Mouse (Mus musculus): ENCODE measurements around the gene Dmgdh. TPM values are rescaled to one million over a fixed set of nuclear protein-coding genes. Genes with fewer than 3 reads are reported as not detected.

Gene Dmgdh
- total RNA-seq (2022), result 1 to 10 TPM in 1 of 4 experiments, under 1 TPM in 3; 0.42 to 1.3 (median 0.51) TPM

DNA sequence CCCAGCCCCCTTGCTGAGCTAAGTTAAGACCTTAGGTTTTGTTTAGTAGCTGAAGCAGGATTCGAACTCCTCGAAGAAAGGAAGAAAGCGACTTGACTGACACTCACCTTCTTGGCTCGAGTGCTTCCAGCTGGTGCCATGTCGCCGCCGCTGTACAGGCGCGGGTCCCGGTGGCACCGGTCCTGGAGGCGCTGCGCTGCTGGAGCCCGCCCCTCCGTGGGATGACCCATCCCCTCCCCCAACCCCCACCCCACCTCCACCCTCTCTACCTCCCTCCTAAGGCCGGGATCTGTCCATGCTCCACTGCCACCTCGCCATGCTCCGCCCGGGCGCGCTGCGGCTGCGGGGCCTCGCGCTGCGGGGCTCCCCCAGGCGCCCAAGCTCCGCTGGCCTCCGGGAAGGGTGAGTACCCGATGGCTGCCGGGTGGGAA lies at the start of gene Dmgdh, which contains the start of gene Bhmt2:
Gene Dmgdh, plus strand, starts transcription at position 303 of the 431 bp plus-strand sequence.
Gene Bhmt2, minus strand, starts transcription at position 172 of the 431 bp plus-strand sequence.
- no peak for DNase-seq (ENCODE audit: low spot score in 2 of 2)

DNA sequence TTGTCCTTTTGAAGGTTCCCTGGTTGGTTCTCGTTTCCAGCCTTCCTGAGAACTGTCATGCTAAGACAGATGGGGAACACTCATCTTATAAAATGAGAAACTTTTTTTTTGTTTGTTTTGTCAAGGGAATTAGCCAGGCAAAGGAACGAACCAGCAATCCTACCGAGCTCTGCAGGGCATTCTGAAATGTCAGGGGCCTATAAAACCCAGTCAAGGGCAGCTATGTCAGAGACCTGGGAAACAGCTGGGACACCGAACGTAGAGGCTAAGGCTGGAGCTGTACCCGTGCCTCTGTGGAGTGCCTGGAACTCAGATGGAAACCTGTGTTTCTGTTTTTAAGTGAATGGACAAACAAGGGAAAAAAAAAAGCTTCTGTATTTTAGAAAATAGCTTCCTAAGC lies 45.4 kb upstream of the Dmgdh start:
- DNase-seq (ENCODE audit: low spot score in 2 of 2), result no peak

DNA sequence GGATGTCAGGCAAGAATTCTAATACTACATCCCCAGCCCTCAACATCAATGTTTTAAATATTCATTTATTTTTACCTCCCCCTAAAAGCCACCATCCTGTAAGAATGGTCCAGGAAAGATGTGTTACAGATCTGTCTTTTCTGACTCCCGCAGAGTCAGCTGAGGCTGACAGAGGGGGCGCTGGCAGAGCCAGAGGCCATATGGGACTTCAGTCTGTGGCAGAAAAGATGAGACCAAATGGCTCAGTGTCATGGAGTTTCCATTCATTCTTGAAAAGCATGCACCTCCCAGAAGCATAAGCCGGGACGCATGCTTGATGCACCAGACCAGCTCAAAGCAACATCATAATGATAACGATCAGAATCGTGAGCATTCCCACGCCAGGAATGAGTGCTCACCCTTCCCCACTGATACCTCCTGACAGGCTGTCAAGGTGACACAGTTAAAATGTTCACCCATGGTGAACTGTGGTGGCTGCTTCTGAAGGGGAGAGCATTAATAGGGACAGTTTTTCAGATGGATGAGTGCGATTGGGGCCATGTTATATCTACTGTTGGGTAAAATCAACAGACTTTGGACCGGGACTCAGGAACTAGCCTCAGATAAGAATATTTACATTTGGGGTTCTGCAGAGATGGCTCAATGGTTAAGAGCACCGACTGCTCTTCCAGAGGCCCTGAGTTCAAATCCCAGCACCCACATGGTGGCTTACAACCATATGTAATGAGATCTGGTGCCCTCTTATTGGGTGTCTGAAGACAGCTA lies 43.1 kb upstream of the Dmgdh start:
- no peak for DNase-seq (ENCODE audit: low spot score in 2 of 2)

DNA sequence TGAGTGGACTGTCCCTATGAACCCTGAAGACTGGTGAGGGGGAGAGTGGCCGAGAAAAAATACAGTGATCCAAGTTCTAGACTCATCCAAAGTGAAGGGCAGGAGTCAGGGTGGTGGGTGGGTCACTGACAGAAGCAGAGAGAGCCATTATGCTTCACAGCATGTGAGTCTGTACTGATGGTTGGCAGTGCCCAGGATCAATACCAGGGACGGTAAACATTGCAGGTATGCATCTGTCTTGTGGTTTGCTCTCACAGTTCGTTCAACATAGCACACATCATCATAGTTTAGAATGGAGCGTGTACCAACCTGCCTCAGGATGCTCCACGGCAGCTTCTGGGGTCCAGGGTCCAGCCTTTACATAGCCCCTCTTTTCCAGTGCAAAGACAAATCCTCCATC lies 41.3 kb upstream of the Dmgdh start:
- no peak for DNase-seq (ENCODE audit: low spot score in 2 of 2)

DNA sequence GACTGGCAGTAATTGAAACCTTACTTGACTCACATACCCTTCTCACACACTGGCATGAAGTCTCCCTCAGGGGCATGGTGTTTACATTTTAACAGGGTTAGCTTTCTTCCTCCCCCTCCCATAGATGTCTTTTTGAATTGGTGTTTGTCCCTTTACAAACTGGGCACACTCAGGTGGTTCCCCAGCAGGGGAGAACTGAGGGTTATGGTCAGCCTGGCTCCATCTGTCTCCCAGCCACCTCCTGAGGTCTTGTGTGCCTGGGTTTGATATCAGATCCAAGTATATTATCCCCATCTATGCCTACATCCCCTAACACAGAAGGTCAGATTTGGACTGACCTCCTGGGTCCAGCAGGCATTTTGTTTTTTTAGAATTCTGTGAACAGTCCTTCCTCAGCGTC lies 37.7 kb upstream of the Dmgdh start:
- no peak for DNase-seq (ENCODE audit: low spot score in 2 of 2)

DNA sequence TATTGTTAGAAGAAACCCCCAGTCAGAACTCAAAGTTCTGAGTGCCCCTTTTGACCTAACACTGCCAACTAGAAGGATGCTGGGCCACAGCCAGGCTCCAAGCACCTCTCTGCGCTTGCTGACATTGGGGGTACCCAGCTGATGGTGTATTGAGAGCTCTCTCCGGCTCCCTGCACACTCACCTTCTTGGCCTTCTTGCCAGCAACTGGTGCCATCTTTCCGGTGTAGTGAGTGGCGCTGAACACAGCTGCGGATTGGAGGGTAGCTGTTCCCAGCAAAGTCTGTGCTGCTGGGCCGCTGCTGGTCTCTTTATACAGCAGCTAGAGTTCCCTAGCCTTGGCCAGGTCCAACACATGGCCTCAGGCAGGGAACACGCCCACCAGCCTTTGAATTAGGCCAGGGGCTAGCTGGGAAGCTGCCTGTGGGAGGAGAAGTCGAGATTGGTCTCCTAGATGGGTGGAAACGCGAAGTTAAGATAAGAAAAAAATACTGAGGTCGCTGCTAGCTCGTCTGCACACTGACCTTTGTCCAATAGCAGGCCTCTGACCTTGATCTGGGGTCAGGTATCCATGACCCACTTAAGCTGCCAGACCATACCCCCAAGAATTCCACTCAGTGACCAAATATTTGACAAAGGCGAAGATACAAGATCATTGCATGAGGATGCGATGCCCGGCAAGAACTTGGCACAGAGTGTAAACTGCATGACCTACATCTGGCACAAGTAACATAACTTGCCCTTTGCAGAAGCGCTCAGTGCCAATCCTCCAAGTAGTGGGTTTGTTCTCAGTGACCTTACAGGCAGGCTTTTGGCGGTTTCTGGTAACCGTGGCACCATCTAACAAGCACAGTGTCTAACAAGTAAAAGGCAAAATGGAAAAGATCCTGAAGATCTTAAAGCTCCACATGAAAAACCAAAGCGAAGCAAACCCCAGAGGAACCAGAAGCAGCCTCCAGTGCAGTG lies 36.7 kb upstream of the Dmgdh start, which contains the start of gene Bhmt:
Gene Bhmt, minus strand, starts transcription at position 680 of the 964 bp plus-strand sequence.
- no peak for DNase-seq (ENCODE audit: low spot score in 2 of 2)

DNA sequence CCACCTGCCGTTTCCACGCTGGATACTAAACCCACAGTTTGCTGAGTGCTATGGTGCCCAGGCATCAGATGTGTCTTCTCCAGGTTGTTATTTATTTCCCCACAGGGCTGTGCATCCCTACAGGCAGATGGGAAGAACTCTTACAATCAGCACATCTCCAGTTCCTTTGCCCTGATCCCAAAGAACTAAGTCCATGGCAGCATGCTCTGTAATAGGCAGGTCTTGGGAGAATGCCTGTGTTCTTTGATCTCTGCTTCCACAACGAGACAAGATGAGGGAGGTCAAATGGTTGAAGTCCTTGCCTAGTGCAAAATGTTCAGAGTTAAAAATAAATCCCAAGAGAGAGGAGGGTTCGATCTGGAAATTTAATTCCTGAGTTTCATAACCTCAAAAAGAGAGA lies 34.6 kb upstream of the Dmgdh start:
- no peak for DNase-seq (ENCODE audit: low spot score in 2 of 2)

DNA sequence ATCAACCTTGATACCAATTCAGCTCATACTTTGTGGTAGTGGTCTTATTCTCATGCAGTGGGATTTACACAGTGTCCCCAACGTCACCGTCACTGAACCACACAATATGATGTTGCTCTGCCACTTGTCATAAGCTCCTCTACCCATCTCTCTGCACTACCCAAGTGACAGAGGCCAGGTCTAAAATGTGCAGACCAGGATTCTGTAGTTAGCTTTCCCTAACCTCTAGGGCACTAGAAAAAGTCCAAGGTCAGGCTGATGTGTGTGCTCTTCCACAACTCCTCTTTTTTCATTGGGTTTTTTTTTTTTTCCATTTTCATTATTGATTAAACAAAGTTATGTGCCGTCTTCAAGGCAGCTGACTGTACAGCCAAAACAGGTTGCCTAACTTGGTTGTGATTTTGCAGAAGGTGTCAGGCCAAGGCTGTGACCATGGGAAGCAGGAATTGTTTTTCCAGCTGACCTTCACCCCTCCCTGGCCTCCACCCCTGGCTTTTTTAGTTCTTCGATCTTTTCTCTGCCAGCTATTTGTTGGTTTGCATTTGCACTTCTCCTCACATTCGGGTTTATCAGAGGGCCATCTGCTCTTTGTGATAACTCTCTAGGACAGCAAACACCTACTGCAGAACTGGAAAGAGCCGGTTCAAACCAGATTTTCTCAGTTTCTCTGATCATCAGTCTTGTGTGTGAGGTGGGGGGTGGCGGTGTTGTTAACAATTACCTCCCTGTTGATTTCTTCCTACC lies 25.7 kb upstream of the Dmgdh start:
- DNase-seq (ENCODE audit: low spot score in 2 of 2), result no peak

DNA sequence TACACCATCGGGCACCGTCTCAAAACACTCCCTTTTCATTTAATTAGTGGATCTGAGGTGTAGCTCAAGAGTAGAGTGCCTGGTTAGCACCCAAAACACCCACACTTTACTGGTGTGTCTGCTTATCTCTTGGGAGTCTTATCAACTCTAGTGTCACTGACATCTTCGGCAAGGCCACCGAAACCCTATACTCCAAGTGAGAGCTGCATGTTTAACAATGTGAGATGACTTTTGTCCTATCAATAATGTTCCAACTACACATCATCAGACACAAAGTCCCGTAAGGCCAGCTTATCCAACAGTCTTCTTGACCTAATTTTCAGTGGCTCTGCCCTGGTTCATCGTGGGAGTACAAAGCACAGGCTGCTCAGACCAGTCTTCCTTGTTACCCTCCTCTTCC lies 20.9 kb upstream of the Dmgdh start:
- no peak for DNase-seq (ENCODE audit: low spot score in 2 of 2)

DNA sequence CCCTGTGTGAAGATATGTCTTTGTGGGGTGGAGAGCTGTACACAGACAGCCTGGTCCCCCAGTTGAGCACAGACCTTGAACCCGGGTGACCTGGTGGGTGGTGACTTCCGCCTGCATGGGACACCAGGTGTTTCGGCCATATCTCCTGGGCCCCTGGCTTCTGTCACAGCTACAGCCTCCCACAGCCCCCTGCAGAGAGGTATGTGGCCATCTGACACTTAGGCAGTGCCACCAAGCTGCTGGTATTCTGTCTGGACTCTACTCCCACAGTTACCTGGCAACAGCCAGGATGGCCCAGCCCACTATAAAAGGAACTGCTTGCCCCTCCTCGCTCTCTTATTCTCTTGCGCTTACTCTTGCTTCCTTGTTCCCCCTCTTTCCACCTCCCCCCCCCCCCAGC lies 16.3 kb upstream of the Dmgdh start:
- no peak for DNase-seq (ENCODE audit: low spot score in 2 of 2)

DNA sequence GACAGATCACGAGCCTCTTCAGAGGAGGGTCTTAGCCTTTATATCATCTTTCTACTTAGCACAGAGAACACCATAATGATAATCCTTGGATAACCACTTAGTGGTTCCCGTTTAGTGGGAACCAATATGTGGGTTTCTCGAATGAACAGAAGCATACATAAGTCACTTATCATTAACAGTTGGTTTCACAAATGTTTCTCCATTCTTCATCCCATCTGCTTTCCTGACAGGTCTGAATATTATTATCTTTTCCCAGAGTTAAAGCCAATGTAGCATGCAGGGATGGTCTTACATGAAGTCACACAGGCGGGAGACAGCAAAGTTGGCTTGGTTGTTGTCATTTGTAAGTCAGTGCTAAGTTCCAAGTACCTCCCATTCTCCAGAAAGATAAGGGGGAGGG lies 6.6 kb upstream of the Dmgdh start:
- DNase-seq (ENCODE audit: low spot score in 2 of 2), result no peak

DNA sequence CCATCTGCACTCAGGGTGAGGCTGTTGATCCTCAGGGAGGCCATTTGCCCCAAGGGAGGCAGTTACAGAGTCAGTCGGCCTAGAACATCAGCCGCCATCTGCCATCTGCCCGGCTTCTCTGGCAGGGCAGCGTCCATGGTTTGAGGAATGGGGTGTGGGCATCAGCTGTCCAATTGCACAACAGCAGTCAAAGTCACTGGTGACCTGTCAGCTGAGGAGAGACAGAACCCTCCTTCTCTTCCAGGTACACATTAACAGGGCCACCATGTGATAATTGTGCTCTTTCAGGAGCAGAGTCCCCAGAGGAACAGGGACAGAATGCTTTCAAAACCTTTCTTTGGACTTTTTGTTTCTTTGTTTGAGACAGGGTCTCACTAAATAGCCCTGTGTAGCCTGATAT lies 1.9 kb upstream of the Dmgdh start:
- DNase-seq (ENCODE audit: low spot score in 2 of 2), result no peak

DNA sequence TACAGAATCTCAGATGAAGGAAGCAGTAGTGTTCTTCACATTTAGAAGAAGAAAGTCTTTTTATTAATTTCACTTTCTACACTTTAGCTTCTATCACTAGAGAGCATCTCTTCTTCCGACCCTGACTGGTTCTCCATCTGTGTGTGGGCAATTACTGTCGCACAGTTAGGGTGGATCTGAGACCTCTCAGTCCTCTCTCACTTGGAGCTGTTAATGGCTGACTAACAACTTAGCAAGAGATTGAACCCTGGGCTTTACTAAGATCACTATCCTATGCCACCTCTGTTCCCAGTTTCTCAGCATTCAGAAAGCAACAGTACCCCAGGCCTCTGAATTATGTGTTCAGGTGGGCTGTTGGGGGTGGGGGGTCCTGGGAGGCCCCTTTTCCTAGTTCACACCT lies 937 bp upstream of the Dmgdh start:
- no peak for DNase-seq (ENCODE audit: low spot score in 2 of 2)

DNA sequence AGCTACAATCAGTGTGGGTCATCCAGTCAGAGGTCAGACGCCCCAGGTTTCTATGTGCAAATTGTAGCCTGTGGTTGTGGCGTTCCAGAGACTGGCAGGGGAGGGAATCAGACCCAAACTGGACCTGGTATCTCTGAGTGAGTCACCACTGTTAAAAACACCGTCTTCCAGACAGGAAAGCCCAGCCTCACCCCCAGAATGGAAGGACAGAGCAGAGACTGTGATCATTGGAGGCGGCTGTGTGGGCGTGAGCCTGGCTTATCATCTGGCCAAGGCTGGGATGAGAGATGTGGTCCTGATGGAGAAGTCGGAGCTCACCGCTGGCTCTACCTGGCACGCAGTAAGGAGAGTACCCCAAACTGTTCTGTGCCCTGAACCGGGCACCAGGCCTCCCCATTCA lies 2.6 kb downstream of the Dmgdh start:
- DNase-seq (ENCODE audit: low spot score in 2 of 2), result peak; percentile 2 to 35

DNA sequence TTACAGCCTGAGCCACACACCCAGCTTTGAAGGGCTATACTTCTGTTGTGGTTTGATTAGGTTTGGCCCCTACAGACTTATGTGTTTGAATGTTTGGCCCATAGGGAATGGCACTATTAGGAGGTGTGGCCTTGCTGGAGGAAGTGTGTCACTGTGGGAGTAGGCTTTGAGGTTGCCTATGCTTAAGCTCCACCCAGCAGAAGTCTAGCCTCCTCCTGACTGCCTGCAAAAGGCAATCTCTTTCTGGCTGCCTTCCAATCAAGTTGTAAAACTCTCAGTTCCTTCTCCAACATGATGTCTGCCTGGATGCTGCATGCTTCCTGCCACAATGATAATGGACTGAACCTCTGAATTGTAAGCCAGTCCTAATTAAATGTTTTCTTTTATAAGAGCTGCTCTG lies 9.1 kb downstream of the Dmgdh start:
- DNase-seq (ENCODE audit: low spot score in 2 of 2), result no peak

DNA sequence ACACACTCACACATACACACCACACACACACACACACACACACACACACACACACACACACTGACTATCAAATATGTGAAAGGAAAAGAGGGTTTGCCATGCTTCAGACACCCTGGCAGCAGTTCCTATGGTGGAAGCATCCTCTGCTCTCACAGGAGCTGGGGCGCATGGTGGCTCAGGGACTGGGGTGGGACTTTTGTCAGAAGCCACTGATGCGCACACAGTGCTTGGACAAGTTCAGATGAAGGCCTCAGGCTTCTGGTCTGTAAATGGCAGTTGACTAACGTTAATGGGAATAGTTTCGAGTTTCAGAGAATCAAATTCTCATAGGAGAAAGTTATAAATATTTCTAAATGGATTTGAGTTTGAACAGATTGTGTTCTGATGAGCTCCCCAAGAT lies 11.0 kb downstream of the Dmgdh start:
- no peak for DNase-seq (ENCODE audit: low spot score in 2 of 2)

DNA sequence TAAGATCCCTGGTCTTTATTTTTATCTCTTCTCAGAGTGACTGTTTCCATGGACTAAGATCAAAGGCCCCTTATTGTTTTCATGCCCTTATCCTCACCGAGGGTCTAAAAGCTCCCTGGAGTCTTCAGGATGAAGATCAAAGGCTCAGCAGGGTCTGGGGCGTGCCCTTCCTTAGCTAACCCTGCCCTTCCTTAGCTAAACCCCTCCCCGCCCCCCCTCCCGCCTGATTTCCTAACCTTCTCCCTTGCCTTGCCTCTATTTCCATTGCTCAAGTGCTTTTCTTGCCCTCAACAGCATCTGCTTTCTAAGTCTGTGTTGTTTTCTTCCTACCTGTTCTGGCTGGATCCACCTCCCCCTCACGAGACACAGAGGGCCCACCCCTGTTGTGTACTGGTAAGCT lies 13.1 kb downstream of the Dmgdh start:
- DNase-seq (ENCODE audit: low spot score in 2 of 2), result no peak

DNA sequence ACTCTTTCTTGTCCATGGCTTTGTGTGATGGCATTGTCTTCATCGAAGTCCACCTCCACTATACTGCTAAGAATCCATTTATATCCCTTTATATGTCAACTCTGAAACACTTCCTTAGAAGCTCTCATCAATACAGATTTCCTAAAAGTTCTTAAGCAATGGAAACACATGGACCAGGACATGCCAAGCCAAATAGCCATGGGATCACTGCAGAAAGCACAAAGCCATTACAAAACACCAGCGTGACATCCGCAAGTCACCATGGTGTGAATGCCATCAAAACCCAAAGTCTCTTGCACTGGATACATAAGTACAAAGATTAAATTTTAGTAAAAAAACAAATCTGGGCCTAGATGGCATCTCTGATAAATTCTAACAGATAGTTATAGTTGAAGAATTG lies 15.3 kb downstream of the Dmgdh start:
- no peak for DNase-seq (ENCODE audit: low spot score in 2 of 2)

DNA sequence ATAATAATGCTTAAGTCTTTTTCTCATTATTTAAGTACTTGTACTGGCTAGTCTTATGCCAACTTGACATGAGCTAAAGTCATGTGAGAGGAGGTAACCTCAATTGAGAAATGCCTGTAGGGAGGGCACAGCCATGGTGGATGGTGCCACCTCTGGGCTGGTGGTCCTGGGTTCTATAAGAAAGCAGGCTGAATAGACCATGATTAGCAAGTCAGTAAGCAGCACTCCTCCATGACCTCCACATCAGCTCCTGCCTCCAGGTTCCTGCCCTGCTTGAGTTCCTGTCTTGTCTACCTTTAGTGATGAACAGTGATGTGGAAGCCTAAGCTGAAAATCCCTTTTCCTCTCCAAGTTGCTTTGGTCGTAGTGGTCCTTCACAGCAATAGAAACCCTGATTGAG lies 16.6 kb downstream of the Dmgdh start:
- no peak for DNase-seq (ENCODE audit: low spot score in 2 of 2)

DNA sequence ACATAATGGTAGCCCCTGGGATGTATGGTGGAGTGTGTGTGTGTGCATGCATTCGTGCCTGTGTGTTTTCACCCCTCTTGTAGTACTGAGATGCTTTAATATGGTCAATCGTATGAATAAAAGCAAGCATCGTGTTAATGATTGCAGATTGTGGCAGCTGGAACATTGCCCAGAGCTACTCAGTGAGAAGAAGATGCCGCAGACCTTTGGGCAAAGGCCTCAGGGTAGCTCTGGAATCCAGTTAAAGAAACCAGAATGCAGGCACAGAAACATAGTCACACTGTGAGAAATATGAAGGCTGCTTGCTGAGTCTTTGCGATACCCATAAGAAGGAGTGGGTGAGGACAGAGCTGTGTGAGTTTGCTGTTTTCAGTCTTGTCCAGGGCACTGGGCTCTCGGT lies 24.6 kb downstream of the Dmgdh start:
- DNase-seq (ENCODE audit: low spot score in 2 of 2), result no peak

DNA sequence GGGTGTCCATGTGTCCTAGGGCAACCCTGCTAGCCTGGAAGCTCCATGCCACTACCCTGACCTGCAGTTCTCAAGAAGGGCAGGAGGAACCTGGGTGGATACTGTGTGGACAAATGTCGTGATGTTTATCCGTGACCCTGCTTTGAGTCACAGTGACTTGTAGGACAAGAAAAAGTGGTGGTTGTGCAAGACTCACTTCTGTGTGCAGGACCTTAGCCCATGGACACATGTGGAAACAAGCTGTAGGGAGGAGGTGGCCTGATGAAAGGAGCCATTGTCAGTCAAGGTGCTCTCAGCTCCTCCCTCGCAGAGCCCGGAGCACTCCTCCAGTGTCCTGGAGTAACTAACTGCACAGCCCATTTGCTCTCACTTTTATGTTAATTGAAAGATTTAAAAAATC lies 31.5 kb downstream of the Dmgdh start:
- no peak for DNase-seq (ENCODE audit: low spot score in 2 of 2)

DNA sequence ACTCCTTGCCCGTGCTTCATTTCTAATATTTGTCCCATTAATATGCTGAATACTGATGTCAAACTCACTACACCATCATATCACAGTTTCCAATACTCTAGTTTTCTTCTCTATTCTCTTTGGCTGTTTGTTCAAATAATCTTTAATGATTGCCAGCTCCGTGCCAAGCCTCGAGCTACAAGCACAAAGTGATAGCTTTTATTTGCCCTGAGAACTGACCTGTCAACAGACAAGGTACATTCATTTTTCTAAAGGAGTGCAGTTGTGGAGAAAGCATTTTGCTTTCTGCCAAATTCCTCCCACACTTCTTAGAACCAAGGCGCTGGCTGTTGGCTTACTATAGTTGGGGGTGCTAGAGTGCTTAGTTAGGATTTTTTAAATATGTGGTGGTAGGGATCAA lies 33.0 kb downstream of the Dmgdh start:
- DNase-seq (ENCODE audit: low spot score in 2 of 2), result no peak

Data from left cerebral cortex, adult 8-10 months (tissue).